Mouse (Mus musculus) limb, embryonic 13.5 days (tissue): ENCODE results near the gene Lman1l. TPM values are rescaled to one million over a fixed set of nuclear protein-coding genes. Genes with fewer than 3 reads are reported as not detected.

ENCODE experiments used
- ATAC-seq: fragments of 200-750 bp; cut with Nextera tagmentation; 2 replicates; pipeline ENCODE4 v1.8.0; 2017; ENCODE audit warnings: low read depth, moderate number of reproducible peaks, moderate TSS enrichment; ENCODE audit not compliant: low FRiP score
- H3K27ac ChIP-seq: fragments of 300-500 bp; sonication (generic); 2 replicates; pipeline ENCODE4 v1.5.1; 2015; ENCODE audit warnings: inconsistent platforms, mild to moderate bottlenecking, moderate library complexity
- H3K27me3 ChIP-seq: fragments of 300-500 bp; sonication (generic); 2 replicates; pipeline ENCODE4 v1.6.1; 2015; ENCODE audit warnings: mild to moderate bottlenecking, inconsistent platforms
- H3K36me3 ChIP-seq: fragments of 300-500 bp; sonication (generic); 2 replicates; pipeline ENCODE4 v1.6.1; 2015; ENCODE audit warnings: inconsistent platforms, mild to moderate bottlenecking, moderate library complexity
- H3K4me1 ChIP-seq: fragments of 300-500 bp; sonication (generic); 2 replicates; pipeline ENCODE4 v1.6.1; 2015; ENCODE audit warnings: inconsistent platforms
- H3K4me2 ChIP-seq: fragments of 300-500 bp; sonication (generic); replicated peaks from 2 replicates; pipeline ENCODE4 v1.6.1; 2015; ENCODE audit warnings: inconsistent platforms, mild to moderate bottlenecking, moderate library complexity
- H3K4me3 ChIP-seq: fragments of 300-500 bp; sonication (generic); 2 replicates; pipeline ENCODE4 v1.5.1; 2015; ENCODE audit warnings: moderate library complexity, mild to moderate bottlenecking, inconsistent platforms
- H3K9ac ChIP-seq: fragments of 300-500 bp; sonication (generic); 2 replicates; pipeline ENCODE4 v1.6.1; 2015; ENCODE audit warnings: mild to moderate bottlenecking, inconsistent platforms
- H3K9me3 ChIP-seq: fragments of 300-500 bp; sonication (generic); 2 replicates; pipeline ENCODE4 v1.6.1; 2016; ENCODE audit warnings: inconsistent platforms
- WGBS: fragments of 180-500 bp; shearing (Covaris S2); methylation state at CpG from one replicate; pipeline ENCODE4 v1.1.7; 2015; 5-methylcytosine and 5-hydroxymethylcytosine counted together
- polyA plus RNA-seq: library from polyadenylated mRNA; unstranded; fragments of >200 nt; fragmentation: Nextera tagmentation; extraction: Ambion mirVana; gene quantifications from 2 replicates; pipeline ENCODE4 v1.2.1, GENCODE M21; 2015

Gene Lman1l
- polyA plus RNA-seq, 1 experiment from 2014 or later, result not detected

DNA sequence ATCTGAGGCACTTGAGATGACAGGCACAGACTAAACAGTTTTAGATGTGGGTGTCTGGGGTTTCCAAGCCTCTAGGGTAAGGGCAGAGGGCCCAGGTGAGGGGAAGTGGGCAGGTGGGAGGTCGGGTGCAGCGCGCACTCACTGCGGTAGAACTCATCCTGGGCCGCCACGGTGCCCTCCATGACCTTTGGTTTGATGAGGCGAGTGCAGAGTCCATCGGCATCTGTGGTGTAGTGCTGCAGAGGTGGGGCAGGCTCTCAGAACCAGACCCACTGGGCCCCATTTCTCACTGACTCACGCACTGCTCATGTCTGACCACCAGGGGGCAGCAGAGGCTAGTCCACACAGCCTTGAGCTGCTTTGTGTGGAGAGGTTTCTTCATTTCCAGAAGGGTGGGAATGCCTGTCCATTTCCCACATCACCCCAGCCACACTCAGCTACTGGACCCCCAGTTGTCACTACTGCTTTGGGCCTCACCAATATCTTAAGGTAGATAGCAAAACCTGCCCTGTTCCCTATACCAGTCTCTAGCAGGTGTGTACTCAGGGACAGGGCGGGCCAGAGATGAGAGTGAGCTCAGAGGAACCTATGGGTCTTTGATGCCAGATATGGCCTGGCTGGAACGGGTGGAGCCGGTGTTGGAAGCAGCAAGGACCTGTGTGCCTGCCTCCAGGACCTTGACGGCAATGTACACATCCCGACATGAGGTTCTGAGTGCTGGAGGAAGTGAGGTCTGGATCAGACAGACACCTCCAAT lies 8.7 kb upstream of the Lman1l start:
- no peak overlapping the region for H3K27ac ChIP-seq
- peaks cover 11% of the 10 kb centered on the region; the same call in 1 of the 2 replicates for H3K4me1 ChIP-seq
- H3K36me3 ChIP-seq, result peaks cover 88% of the 10 kb centered on the region
- ATAC-seq, result peak; percentile 55
- H3K4me2 ChIP-seq, result no peak overlapping the region
- H3K9ac ChIP-seq, result no peak overlapping the region
- 65% methylated on average over 14 of the region's 14 CpGs for WGBS
- no peaks in the 10 kb centered on the region for H3K27me3 ChIP-seq
- H3K4me3 ChIP-seq, result no peak overlapping the region
- no peaks in the 10 kb centered on the region for H3K9me3 ChIP-seq

DNA sequence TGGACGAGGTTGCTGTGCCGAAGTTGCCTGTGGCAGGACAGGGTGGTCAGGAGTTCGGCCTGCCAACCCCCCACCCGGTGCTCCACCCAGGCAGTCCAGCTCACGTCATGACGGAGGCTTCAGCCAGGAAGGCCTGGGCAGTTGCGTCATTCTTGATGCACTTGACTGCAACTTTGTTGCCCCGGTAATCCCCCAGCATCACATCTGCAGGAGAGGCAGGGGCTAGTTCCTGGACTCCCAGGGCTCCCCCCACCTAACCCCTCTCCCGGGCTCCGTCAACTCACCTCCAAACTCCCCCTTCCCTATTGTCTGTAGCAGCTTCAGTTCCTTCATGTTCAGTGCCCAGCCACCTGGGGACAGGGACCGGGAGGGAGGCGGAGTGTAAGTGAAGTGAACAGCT lies 8.1 kb upstream of the Lman1l start:
- WGBS, result 93% methylated on average over 12 of the region's 12 CpGs
- no peak overlapping the region for H3K9ac ChIP-seq
- peaks cover 5% of the 10 kb centered on the region; the same call in 1 of the 2 replicates for H3K4me1 ChIP-seq
- no peaks in the 10 kb centered on the region for H3K27me3 ChIP-seq
- H3K4me2 ChIP-seq, result no peak overlapping the region
- H3K36me3 ChIP-seq, result peaks cover 86% of the 10 kb centered on the region
- no peak overlapping the region for H3K27ac ChIP-seq
- no peaks in the 10 kb centered on the region for H3K9me3 ChIP-seq
- H3K4me3 ChIP-seq, result no peak overlapping the region
- no peak for ATAC-seq

DNA sequence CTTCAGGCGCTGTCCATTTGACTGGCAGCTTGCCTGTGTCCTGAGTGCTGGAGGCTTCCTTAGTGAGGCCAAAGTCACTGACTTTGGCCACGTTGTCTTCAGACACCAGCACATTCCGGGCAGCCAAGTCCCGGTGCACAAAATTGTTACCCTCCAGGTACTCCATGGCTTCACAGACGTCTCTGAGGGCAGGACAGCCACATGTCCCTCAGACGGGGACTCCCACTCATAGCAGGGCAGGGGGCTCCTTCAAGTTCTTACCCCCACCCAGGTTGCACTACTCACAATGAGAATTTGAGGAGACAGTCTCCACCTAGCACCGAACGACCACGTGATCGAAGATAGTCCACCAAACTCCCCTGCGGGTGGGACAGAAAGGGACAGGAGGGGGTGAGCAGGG lies 7.3 kb upstream of the Lman1l start:
- Histone ChIP-seq H3K36me3 (peaks cover 84% of the 10 kb centered on the region), H3K4me2 (no peak overlapping the region), H3K27ac (no peak overlapping the region), H3K4me1 (no peaks in the 10 kb centered on the region), H3K27me3 (no peaks in the 10 kb centered on the region), H3K9ac (no peak overlapping the region), H3K9me3 (no peaks in the 10 kb centered on the region), H3K4me3 (no peak overlapping the region)
- WGBS, result 91% methylated on average over 11 of the region's 11 CpGs
- no peak for ATAC-seq

GRCm38 (mm10) chr9:57627191-57627590 lies 6.6 kb upstream of the Lman1l start:
- no peaks in the 10 kb centered on the region for H3K27me3 ChIP-seq
- H3K9ac ChIP-seq, result no peak overlapping the region
- no peaks in the 10 kb centered on the region for H3K4me1 ChIP-seq
- no peak overlapping the region for H3K27ac ChIP-seq
- no peak overlapping the region for H3K4me3 ChIP-seq
- no peak for ATAC-seq
- H3K36me3 ChIP-seq, result peaks cover 81% of the 10 kb centered on the region
- 92% methylated on average over 17 of the region's 17 CpGs for WGBS
- H3K9me3 ChIP-seq, result no peaks in the 10 kb centered on the region
- no peak overlapping the region for H3K4me2 ChIP-seq

DNA sequence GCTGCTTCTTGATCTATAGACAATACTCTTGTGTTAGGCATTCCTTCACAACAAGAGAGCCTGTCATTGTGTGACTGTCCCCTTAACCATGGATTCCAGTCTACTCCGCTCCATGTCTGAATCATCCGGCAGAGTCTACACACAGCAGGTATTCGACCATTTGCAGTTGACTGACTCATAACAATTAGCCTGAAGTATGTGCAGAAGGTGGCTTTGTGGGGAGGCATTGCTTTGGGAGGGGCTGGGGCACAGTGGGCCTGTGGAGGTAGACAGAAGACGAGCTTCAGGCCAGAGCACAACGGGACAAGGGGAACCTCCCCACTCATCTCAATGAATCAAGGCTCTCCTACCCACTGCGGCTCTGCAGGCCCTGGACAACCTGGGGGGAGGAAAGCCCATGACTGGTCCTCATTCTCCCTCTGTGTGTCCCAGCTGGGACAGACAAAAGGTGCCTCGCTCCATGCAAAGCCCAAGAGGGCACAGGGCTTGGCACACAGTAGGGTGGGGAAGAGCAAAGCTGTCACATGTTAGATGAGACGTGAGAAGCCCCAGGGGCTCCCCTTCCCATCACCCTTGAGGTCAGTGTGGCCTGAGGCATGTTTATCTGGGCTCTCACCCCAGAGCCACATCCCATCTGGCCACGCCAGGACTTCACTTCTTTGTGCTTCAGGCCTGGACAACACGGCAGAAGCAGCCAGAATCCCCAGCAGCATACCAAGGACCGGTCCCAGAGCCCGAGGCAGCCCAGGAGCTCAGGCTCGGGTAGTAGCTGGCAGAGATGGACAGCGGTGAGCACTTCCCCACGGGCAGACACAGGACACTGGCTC lies 5.3 kb upstream of the Lman1l start:
- Histone ChIP-seq H3K4me2 (no peak overlapping the region), H3K4me1 (no peaks in the 10 kb centered on the region), H3K36me3 (peaks cover 69% of the 10 kb centered on the region), H3K9me3 (no peaks in the 10 kb centered on the region), H3K9ac (no peak overlapping the region), H3K4me3 (no peak overlapping the region), H3K27me3 (no peaks in the 10 kb centered on the region), H3K27ac (no peak overlapping the region)
- WGBS, result 88% methylated on average over 15 of the region's 15 CpGs
- no peak for ATAC-seq

DNA sequence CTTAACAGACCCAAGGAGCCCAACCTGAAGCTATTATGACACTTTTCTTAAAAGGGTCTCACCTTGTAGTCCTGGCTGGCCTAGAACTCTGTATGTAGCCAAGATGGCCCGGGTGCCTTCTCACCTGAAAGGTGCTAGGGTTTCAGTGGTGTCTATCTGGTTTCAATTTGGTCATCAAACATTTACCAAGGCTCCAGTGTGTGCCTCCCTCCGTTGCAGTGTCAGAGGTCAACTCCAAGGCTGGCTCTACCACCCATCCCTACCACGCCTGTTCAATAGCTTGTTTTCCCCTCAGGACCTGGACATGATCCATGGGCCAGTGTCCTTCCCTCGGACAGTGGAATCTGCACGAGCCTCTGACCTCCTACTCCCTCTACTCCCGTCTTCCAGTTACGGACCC lies 3.7 kb upstream of the Lman1l start:
- no peak for ATAC-seq
- Histone ChIP-seq H3K4me1 (no peaks in the 10 kb centered on the region), H3K9ac (no peak overlapping the region), H3K9me3 (no peaks in the 10 kb centered on the region), H3K27ac (no peak overlapping the region), H3K36me3 (peaks cover 53% of the 10 kb centered on the region), H3K4me3 (no peak overlapping the region), H3K4me2 (no peak overlapping the region), H3K27me3 (no peaks in the 10 kb centered on the region)
- WGBS, result 82% methylated on average over 7 of the region's 7 CpGs

GRCm38 (mm10) chr9:57618854-57619253 lies 1.7 kb downstream of the Lman1l start:
- no peak overlapping the region for H3K4me3 ChIP-seq
- WGBS, result 72% methylated on average over 8 of the region's 8 CpGs
- no peak overlapping the region for H3K4me2 ChIP-seq
- H3K9me3 ChIP-seq, result no peaks in the 10 kb centered on the region
- H3K36me3 ChIP-seq, result no peaks in the 10 kb centered on the region
- H3K4me1 ChIP-seq, result no peaks in the 10 kb centered on the region
- no peak overlapping the region for H3K9ac ChIP-seq
- ATAC-seq, result no peak
- H3K27ac ChIP-seq, result no peak overlapping the region
- no peaks in the 10 kb centered on the region for H3K27me3 ChIP-seq

DNA sequence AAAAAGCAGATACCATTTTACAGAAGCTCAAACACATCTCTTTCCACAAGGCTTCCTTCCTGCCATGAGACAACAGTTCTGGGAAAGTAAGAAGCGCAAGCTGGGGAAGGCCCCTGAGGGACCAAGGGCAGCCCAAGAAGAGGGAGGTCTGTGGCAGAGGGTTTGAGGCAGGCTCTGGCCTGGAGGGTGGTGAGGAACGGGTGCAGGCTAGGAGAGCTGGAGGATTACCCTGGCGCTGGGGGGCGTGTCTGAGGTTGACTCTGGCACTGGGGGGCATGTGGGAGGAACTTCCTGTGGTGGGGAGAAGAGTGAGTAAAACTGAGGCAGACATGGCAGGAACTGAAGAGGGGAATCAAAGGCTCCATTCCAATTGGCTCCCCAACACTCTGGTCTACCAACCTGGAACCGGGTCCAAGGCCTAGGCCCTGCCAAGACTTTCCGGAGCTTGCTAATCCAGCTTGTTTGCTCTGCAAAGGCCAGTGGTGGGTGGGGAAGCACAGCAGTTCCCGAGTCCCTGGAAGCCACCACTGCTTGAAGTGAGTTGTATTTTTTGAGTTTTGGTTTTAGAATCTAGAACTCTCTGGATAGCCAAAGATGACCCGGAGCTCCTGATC lies 2.9 kb downstream of the Lman1l start:
- 75% methylated on average over 8 of the region's 8 CpGs for WGBS
- Histone ChIP-seq H3K9me3 (no peaks in the 10 kb centered on the region), H3K27me3 (no peaks in the 10 kb centered on the region), H3K4me3 (no peak overlapping the region), H3K9ac (no peak overlapping the region), H3K27ac (no peak overlapping the region), H3K4me1 (no peaks in the 10 kb centered on the region), H3K36me3 (no peaks in the 10 kb centered on the region), H3K4me2 (no peak overlapping the region)
- no peak for ATAC-seq

- Histone ChIP-seq H3K36me3 (no peaks in the 10 kb centered on the region), H3K4me2 (no peak overlapping the region), H3K4me1 (no peaks in the 10 kb centered on the region), H3K27me3 (no peaks in the 10 kb centered on the region), H3K4me3 (no peak overlapping the region), H3K9ac (no peak overlapping the region), H3K27ac (no peak overlapping the region), H3K9me3 (no peaks in the 10 kb centered on the region)
- WGBS, result 74% methylated on average over 4 of the region's 4 CpGs
- ATAC-seq, result no peak
Measured at GRCm38 (mm10) chr9:57614786-57615185, 5.8 kb downstream of the Lman1l start.

DNA sequence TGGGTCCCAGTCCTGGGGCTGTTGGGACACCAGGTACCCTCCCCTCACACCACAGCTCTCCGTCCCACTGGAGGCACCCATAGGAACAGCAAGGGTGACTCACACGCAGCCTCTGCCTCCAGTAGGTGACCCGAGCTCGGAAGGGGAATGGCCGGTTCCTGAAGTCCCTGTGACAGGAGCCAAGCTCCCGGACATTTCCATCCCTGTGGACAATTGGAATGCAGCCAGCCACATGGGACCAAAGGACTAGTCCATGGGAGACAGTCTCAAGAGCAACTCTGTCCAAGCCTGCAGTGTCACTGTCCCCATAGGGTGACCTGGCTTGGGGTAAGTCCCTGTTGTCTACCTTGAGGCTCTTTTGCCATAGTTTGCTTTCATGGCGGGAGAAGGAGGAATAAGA lies 6.6 kb downstream of the Lman1l start:
- 79% methylated on average over 7 of the region's 7 CpGs for WGBS
- Histone ChIP-seq H3K4me2 (no peak overlapping the region), H3K27me3 (no peaks in the 10 kb centered on the region), H3K9ac (no peak overlapping the region), H3K27ac (no peak overlapping the region), H3K9me3 (no peaks in the 10 kb centered on the region), H3K4me3 (no peak overlapping the region), H3K4me1 (no peaks in the 10 kb centered on the region), H3K36me3 (no peaks in the 10 kb centered on the region)
- no peak for ATAC-seq

DNA sequence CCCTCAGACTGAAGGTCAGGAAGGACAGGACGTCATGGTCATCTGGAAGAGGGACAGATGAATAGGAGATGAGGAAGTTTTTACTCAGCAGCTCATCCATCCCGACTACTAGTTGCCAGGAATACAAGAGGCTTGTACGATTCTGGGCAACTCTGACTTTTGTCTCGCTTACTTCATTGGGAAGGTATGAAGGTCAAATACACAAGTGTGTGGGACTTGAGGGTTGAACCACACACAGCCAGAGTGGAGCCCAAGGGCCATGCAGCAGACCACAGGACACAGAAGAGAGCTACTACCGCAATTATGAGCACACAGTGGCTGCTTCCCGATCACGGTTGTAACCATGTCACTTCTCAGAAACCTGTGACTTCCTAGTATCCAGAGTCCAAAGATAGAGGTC lies 8.0 kb downstream of the Lman1l start:
- Histone ChIP-seq H3K36me3 (no peaks in the 10 kb centered on the region), H3K4me1 (no peaks in the 10 kb centered on the region), H3K4me2 (no peak overlapping the region), H3K27ac (no peak overlapping the region), H3K9me3 (no peaks in the 10 kb centered on the region), H3K9ac (no peak overlapping the region), H3K27me3 (0 out of 2 replicates have a peak, but pooled peaks cover 3% of the 10 kb centered on the region), H3K4me3 (no peak overlapping the region)
- WGBS, result 79% methylated on average over 7 of the region's 7 CpGs
- ATAC-seq, result no peak

GRCm38 (mm10) chr9:57610359-57610826 lies 10.2 kb downstream of the Lman1l start:
- 0 out of 2 replicates have a peak, but pooled peaks cover 4% of the 10 kb centered on the region for H3K4me1 ChIP-seq
- 50% methylated on average over 3 of the region's 3 CpGs for WGBS
- no peaks in the 10 kb centered on the region for H3K9me3 ChIP-seq
- H3K4me3 ChIP-seq, result no peak overlapping the region
- peaks cover 20% of the 10 kb centered on the region for H3K27me3 ChIP-seq
- H3K27ac ChIP-seq, result no peak overlapping the region
- no peak overlapping the region for H3K9ac ChIP-seq
- no peak for ATAC-seq
- no peak overlapping the region for H3K4me2 ChIP-seq
- no peaks in the 10 kb centered on the region for H3K36me3 ChIP-seq
